Mouse (Mus musculus) stomach, embryonic 15.5 days (tissue): Measurements from ENCODE around the gene Gm13030. TPM values are rescaled to one million over a fixed set of nuclear protein-coding genes. Genes with fewer than 3 reads are reported as not detected.

Source experiments
- ATAC-seq: fragments of 200-750 bp; cut with Nextera tagmentation; 2 replicates; pipeline ENCODE4 v1.8.0; 2017; ENCODE audit warnings: low read depth, moderate number of reproducible peaks, moderate TSS enrichment; ENCODE audit not compliant: insufficient read depth, low FRiP score
- H3K27ac ChIP-seq: fragments of 300-500 bp; sonication (generic); 2 replicates; pipeline ENCODE4 v1.5.1; 2015; ENCODE audit warnings: mild to moderate bottlenecking, inconsistent platforms
- H3K27me3 ChIP-seq: fragments of 300-500 bp; sonication (generic); replicated peaks from 2 replicates; pipeline ENCODE4 v1.6.1; 2015; ENCODE audit warnings: inconsistent platforms
- H3K36me3 ChIP-seq: fragments of 300-500 bp; sonication (generic); 2 replicates; pipeline ENCODE4 v1.6.1; 2015; ENCODE audit warnings: inconsistent platforms
- H3K4me1 ChIP-seq: fragments of 300-500 bp; sonication (generic); 2 replicates; pipeline ENCODE4 v1.6.1; 2015; ENCODE audit warnings: inconsistent platforms
- H3K4me2 ChIP-seq: fragments of 300-500 bp; sonication (generic); 2 replicates; pipeline ENCODE4 v1.6.1; 2015; ENCODE audit warnings: mild to moderate bottlenecking, inconsistent platforms
- H3K4me3 ChIP-seq: fragments of 300-500 bp; sonication (generic); replicated peaks from 2 replicates; pipeline ENCODE4 v1.5.1; 2015; ENCODE audit warnings: inconsistent platforms
- H3K9ac ChIP-seq: fragments of 300-500 bp; sonication (generic); 2 replicates; pipeline ENCODE4 v1.6.1; 2015; ENCODE audit warnings: inconsistent platforms
- H3K9me3 ChIP-seq: fragments of 300-500 bp; sonication (generic); 2 replicates; pipeline ENCODE4 v1.6.1; 2016; ENCODE audit warnings: inconsistent platforms
- WGBS: fragments of 180-500 bp; shearing (Covaris S2); methylation state at CpG from one replicate; pipeline ENCODE4 v1.1.7; 2015; 5-methylcytosine and 5-hydroxymethylcytosine counted together
- polyA plus RNA-seq: library from polyadenylated mRNA; unstranded; fragments of >200 nt; fragmentation: Nextera tagmentation; extraction: Ambion mirVana; gene quantifications from 2 replicates; pipeline ENCODE4 v1.2.1, GENCODE M21; 2015

The Gm13030 gene
- polyA plus RNA-seq, 1 experiment from 2014 or later = not detected

GRCm38 (mm10) chr4:138865092-138865491 is 8.7 kb downstream of the Gm13030 start:
- Histone ChIP-seq H3K4me3 (no peak overlapping the region), H3K36me3 (no peaks in the 10 kb centered on the region), H3K27me3 (no peaks in the 10 kb centered on the region), H3K4me1 (no peaks in the 10 kb centered on the region), H3K9me3 (no peaks in the 10 kb centered on the region), H3K4me2 (no peak overlapping the region), H3K27ac (no peak overlapping the region), H3K9ac (no peak overlapping the region)
- ATAC-seq = no peak
- WGBS = 45% methylated on average over 5 of the region's 5 CpGs

- Histone ChIP-seq H3K9ac (no peak within 1 kb of the TSS), H3K27ac (no peak within 1 kb of the TSS), H3K4me2 (no peak within 1 kb of the TSS), H3K9me3 (no peaks in the 10 kb centered on the region), H3K4me1 (peaks cover 6% of the 10 kb centered on the region; the same call in 1 of the 2 replicates), H3K36me3 (no peaks in the 10 kb centered on the region), H3K4me3 (no peak within 1 kb of the TSS), H3K27me3 (no peaks in the 10 kb centered on the region)
- 66% methylated on average over 10 of the region's 10 CpGs for WGBS
- ATAC-seq = no peak
Observed at GRCm38 (mm10) chr4:138863344-138863998, 10.3 kb downstream of the Gm13030 start, which contains the start of gene Pla2g5. Pla2g5 (minus strand) TSS chr4:138863482.

- ATAC-seq = 0 out of 2 replicates have a peak, but pooled peaks have one; percentile 56
- no peaks in the 10 kb centered on the region for H3K27me3 ChIP-seq
- H3K27ac ChIP-seq = no peak overlapping the region
- H3K4me1 ChIP-seq = peaks cover 6% of the 10 kb centered on the region; the same call in 1 of the 2 replicates
- 4% methylated on average over 13 of the region's 13 CpGs for WGBS
- H3K4me3 ChIP-seq = peak overlapping the region; percentile 20
- H3K4me2 ChIP-seq = peak overlapping the region; percentile 48
- no peaks in the 10 kb centered on the region for H3K9me3 ChIP-seq
- H3K36me3 ChIP-seq = no peaks in the 10 kb centered on the region
- H3K9ac ChIP-seq = no peak overlapping the region
Observed at GRCm38 (mm10) chr4:138859728-138860127, 14.0 kb downstream of the Gm13030 start.

GRCm38 (mm10) chr4:138859245-138859644 is 14.5 kb downstream of the Gm13030 start:
- no peaks in the 10 kb centered on the region for H3K36me3 ChIP-seq
- peaks cover 6% of the 10 kb centered on the region; the same call in 1 of the 2 replicates for H3K4me1 ChIP-seq
- no peaks in the 10 kb centered on the region for H3K9me3 ChIP-seq
- no peak overlapping the region for H3K9ac ChIP-seq
- H3K27me3 ChIP-seq = no peaks in the 10 kb centered on the region
- H3K27ac ChIP-seq = no peak overlapping the region
- WGBS = 17% methylated on average over 9 of the region's 9 CpGs
- peak overlapping the region; percentile 20 for H3K4me3 ChIP-seq
- H3K4me2 ChIP-seq = peak overlapping the region; percentile 48
- ATAC-seq = no peak

DNA sequence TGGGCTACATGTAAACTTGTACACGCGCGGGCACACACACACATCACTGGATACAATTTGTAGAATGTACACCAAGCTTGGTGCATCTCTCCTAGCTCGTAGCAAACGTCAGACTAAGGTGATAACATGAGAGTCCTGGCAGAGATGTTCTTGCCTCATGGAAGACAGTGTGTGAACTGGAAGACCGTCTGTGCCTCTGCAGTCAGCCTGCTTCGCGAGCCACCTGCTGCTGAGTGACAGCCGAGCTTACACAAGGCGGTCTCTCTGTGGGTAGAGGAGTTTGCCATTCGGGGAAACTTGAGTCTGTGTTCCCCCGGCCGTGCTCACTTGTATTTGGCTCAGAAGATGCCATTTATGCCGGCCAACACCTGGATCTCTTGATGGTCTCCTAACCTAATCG is 15.3 kb downstream of the Gm13030 start:
- Histone ChIP-seq H3K4me2 (no peak overlapping the region), H3K9me3 (no peaks in the 10 kb centered on the region), H3K27me3 (no peaks in the 10 kb centered on the region), H3K4me3 (no peak overlapping the region), H3K36me3 (no peaks in the 10 kb centered on the region), H3K9ac (no peak overlapping the region), H3K4me1 (peaks cover 6% of the 10 kb centered on the region; the same call in 1 of the 2 replicates), H3K27ac (no peak overlapping the region)
- ATAC-seq = no peak
- WGBS = 81% methylated on average over 15 of the region's 15 CpGs

- Histone ChIP-seq H3K27ac (no peak overlapping the region), H3K9ac (no peak overlapping the region), H3K4me3 (no peak overlapping the region), H3K27me3 (no peaks in the 10 kb centered on the region), H3K4me1 (peaks cover 6% of the 10 kb centered on the region; the same call in 1 of the 2 replicates), H3K4me2 (no peak overlapping the region), H3K36me3 (no peaks in the 10 kb centered on the region), H3K9me3 (no peaks in the 10 kb centered on the region)
- WGBS = 77% methylated on average over 10 of the region's 10 CpGs
- no peak for ATAC-seq
Observed at GRCm38 (mm10) chr4:138857576-138857975, 16.2 kb downstream of the Gm13030 start.

DNA sequence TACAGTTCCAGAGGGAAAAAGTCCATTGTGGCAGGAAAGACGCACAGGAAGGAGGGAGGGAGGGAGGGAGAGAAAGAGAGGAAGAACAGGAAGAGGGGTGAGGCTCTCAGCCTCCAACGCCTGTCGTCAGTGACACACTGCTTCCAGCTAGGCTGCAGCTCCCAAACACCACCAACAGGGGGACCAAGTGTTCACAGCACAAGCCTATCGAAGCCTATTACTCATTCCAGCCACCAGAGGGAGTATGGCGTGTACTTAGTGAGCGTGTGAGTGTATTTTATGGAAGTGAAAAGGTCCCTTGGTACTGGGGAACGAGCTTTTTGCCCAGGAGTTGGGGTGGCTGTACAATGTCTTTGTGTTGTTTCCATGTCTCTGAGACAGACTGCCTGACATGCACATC is 17.3 kb downstream of the Gm13030 start:
- Histone ChIP-seq H3K27me3 (no peaks in the 10 kb centered on the region), H3K9me3 (no peaks in the 10 kb centered on the region), H3K36me3 (no peaks in the 10 kb centered on the region), H3K27ac (no peak overlapping the region), H3K4me3 (no peak overlapping the region), H3K4me1 (peaks cover 6% of the 10 kb centered on the region; the same call in 1 of the 2 replicates), H3K9ac (no peak overlapping the region), H3K4me2 (no peak overlapping the region)
- WGBS = 32% methylated on average over 7 of the region's 7 CpGs
- ATAC-seq = no peak

DNA sequence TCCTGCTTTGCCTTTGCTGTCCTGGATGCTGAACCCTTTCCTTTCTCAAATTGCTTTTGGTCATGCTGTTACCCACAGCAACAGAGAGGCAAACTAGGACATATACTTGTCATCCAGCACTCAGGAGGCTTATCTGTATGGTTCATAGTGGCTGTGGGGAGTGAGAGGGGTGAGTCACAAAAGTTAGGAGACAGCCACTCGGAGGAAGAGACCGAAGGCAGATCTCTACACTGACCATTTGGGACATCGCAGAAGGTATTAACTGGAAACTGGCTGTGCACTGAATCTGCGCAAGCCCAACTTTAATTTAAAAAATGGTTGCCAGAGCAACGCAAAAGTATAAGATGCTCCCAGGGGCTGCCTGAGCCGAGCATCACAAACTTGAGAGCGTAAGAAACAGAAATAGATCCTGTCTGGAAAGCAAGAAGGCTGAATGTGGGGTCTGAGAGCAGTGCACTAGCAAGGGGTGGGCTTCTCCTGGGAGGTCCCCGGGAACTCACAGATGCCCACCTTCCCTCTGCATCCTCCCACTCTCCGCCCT is 18.6 kb downstream of the Gm13030 start:
- no peak overlapping the region for H3K27ac ChIP-seq
- H3K36me3 ChIP-seq = no peaks in the 10 kb centered on the region
- no peak for ATAC-seq
- H3K27me3 ChIP-seq = no peaks in the 10 kb centered on the region
- H3K9ac ChIP-seq = no peak overlapping the region
- no peak overlapping the region for H3K4me2 ChIP-seq
- H3K4me1 ChIP-seq = peaks cover 6% of the 10 kb centered on the region; the same call in 1 of the 2 replicates
- no peaks in the 10 kb centered on the region for H3K9me3 ChIP-seq
- 83% methylated on average over 9 of the region's 9 CpGs for WGBS
- H3K4me3 ChIP-seq = no peak overlapping the region

- no peaks in the 10 kb centered on the region for H3K27me3 ChIP-seq
- no peak for ATAC-seq
- 60% methylated on average over 6 of the region's 6 CpGs for WGBS
Observed at GRCm38 (mm10) chr4:138852961-138853360, 20.8 kb downstream of the Gm13030 start.

DNA sequence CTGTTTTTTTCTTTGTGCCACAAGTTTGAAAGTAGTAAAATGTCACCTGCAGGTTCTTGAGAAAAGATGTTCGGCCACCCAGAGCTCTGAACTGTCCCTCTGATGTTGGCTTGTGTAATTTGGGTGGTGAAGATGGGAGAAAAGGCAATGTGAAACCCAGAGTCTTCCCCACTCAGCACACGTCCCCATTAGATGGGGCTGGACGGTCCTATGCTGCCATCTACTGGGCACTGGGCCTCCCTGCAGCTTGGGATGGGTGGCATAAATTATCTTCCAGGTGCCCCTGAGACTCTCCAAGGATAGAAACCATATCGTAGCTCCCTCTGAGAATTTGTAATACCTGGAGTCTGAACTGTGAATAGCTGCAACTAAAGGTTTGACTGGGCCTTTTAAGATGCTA is 22.3 kb downstream of the Gm13030 start:
- no peaks in the 10 kb centered on the region for H3K36me3 ChIP-seq
- no peak; the same call in 1 of the 2 replicates for ATAC-seq
- no peaks in the 10 kb centered on the region for H3K27me3 ChIP-seq
- no peaks in the 10 kb centered on the region for H3K4me1 ChIP-seq
- no peak overlapping the region for H3K4me3 ChIP-seq
- H3K9ac ChIP-seq = no peak overlapping the region
- no peak overlapping the region for H3K27ac ChIP-seq
- WGBS = 3% methylated on average over 4 of the region's 4 CpGs
- H3K9me3 ChIP-seq = no peaks in the 10 kb centered on the region
- no peak overlapping the region for H3K4me2 ChIP-seq

More at GRCm38 (mm10) chr4:138852961-138853360, 20.8 kb downstream of the Gm13030 start:
- Histone ChIP-seq H3K9ac (no peak overlapping the region), H3K27ac (no peak overlapping the region), H3K4me3 (no peak overlapping the region), H3K9me3 (no peaks in the 10 kb centered on the region), H3K4me1 (no peaks in the 10 kb centered on the region), H3K4me2 (no peak overlapping the region), H3K36me3 (no peaks in the 10 kb centered on the region)

DNA sequence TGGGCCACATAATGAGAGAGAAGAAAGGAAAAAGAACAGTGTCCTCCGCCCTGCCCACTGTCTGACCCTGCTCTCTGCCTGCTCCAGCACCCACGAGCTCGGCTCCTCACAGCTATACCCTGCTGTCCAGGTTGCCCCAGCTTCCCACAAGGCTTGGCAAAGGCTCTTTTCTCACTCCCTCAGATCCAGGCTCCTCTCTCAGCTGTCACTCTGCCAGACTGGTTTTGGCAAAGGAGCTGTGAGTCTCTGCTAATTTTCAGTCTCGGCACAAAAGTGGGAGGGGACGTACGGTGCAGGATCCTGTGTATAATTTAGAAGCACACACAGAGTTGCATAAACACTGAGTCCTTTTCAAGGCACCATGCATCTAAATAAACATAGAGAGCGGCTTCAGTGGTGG is 32.4 kb downstream of the Gm13030 start:
- Histone ChIP-seq H3K27me3 (no peaks in the 10 kb centered on the region), H3K4me1 (no peaks in the 10 kb centered on the region), H3K9me3 (no peaks in the 10 kb centered on the region), H3K4me3 (no peak overlapping the region), H3K36me3 (no peaks in the 10 kb centered on the region), H3K4me2 (no peak overlapping the region), H3K9ac (no peak overlapping the region), H3K27ac (no peak overlapping the region)
- ATAC-seq = no peak
- WGBS = 64% methylated on average over 7 of the region's 7 CpGs

DNA sequence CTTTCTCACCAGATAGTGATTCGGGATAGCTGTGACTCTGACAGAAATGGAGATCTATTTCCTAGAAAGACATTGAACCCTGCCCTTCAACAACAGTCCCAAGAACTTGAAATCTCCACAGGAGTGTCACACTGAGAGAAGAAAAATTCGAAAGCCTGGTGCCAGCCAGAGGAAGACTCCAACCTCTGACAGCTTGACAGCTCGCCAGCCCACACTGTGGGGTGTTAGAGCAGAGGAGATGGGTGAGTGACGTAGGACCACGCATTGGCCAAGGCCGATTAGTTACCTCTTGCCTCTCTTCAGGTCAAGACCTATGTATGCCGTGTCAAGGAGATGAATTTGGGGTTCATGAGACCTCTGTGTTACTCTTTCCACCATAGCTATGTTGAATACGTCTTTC is 33.0 kb downstream of the Gm13030 start:
- no peak overlapping the region for H3K27ac ChIP-seq
- H3K4me1 ChIP-seq = no peaks in the 10 kb centered on the region
- no peak overlapping the region for H3K4me3 ChIP-seq
- H3K27me3 ChIP-seq = no peaks in the 10 kb centered on the region
- no peak for ATAC-seq
- no peak overlapping the region for H3K9ac ChIP-seq
- no peak overlapping the region for H3K4me2 ChIP-seq
- H3K36me3 ChIP-seq = no peaks in the 10 kb centered on the region
- WGBS = 80% methylated on average over 8 of the region's 8 CpGs
- no peaks in the 10 kb centered on the region for H3K9me3 ChIP-seq
